ENCODE assay signal across 8 mouse cellular contexts in genomic region chr1:188660882-188661281, GRCm38 (mm10).
DNase-seq lines count a peak whose midpoint lies in the region; ATAC-seq lines count a peak whose summit lies in the region.

No protein-coding gene starts in this region.

- H3K36me3 ChIP-seq in neural tube, embryonic 15.5 days, result no peaks in the 10 kb centered on the region

- peak; percentile 35 to 38 for DNase-seq in right cerebral cortex, postnatal 10 days (ENCODE audit: low spot score in 2 of 2)
- DNase-seq in right cerebral cortex, adult 2 months (ENCODE audit: low spot score in 2 of 2), result no peak
- DNase-seq in heart, adult 9 months (ENCODE audit: low spot score in 2 of 2), result peak; percentile 28 to 42
- peak; percentile 42 for DNase-seq in kidney, postnatal 10 days
- no peak for DNase-seq in cerebellum, adult 11-12 months
- DNase-seq in left cerebral cortex, postnatal 36 days (ENCODE audit: low spot score in 2 of 2), result no peak
- no peak for DNase-seq in urinary bladder, postnatal 4 days (ENCODE audit: low spot score in 2 of 2)

- 0 out of 2 replicates have a peak, but pooled peaks cover 2% of the 10 kb centered on the region for H3K27me3 ChIP-seq in neural tube, embryonic 15.5 days (replicated peaks)

- peak overlapping the region; percentile 22 for H3K4me3 ChIP-seq in neural tube, embryonic 15.5 days (replicated peaks)

- peak overlapping the region; percentile 51 for H3K4me2 ChIP-seq in neural tube, embryonic 15.5 days

- H3K9me3 ChIP-seq in neural tube, embryonic 15.5 days (replicated peaks), result no peaks in the 10 kb centered on the region

- ATAC-seq in neural tube, embryonic 15.5 days (ENCODE audit: low FRiP score), result no peak

- 1% methylated on average over 8 of the region's 8 CpGs for WGBS in neural tube, embryonic 15.5 days

- peaks cover 14% of the 10 kb centered on the region for H3K4me1 ChIP-seq in neural tube, embryonic 15.5 days

- H3K9ac ChIP-seq in neural tube, embryonic 15.5 days (replicated peaks), result 0 out of 2 replicates have a peak overlapping the region, but pooled peaks have one; percentile 24

- intact Hi-C loops in left cerebral cortex, postnatal 36 days (cut with DNase I), result no loop called here

- H3K27ac ChIP-seq in neural tube, embryonic 15.5 days (replicated peaks), result no peak overlapping the region; the same call in 1 of the 2 replicates

Comparison
In these comparisons a context has a peak if more than half of its experiments do, and no peak if none do; other contexts are left out.
1. DNase-seq: peak in right cerebral cortex, postnatal 10 days (2 of 2), heart, adult 9 months (2 of 2) and kidney, postnatal 10 days (single experiment); none in right cerebral cortex, adult 2 months (0 of 2), cerebellum, adult 11-12 months (single experiment), left cerebral cortex, postnatal 36 days (0 of 2) and urinary bladder, postnatal 4 days (0 of 2).